9 mouse cellular contexts compared by ENCODE assay signal in genomic region chr13:46810098-46810497, GRCm38 (mm10).
DNase-seq lines count a peak whose midpoint lies in the region; ATAC-seq and TF ChIP-seq lines count a peak whose summit lies in the region.
"Had no signal": no experiment of that assay in that cellular context is flagged by ENCODE, and none has a peak within 500 bp of the region (broad histone marks: within the 10 kb centered on the region; RNA-seq: fewer than 3 reads in every experiment).

No protein-coding gene starts in this region.

- CTCF ChIA-PET in Patski (lab: Charles Lee), result interaction anchor here (1.3 to 1.5 kb wide), 2 partner anchors 16 to 207 kb away, joined by 4 to 5 read pairs; no protein-coding TSS in a partner anchor

- peak; percentile 37 for DNase-seq in layer of hippocampus, adult 11-12 months (ENCODE audit: low spot score)
- DNase-seq in layer of hippocampus, adult 9-10 months (ENCODE audit: low spot score), result no peak
- peak; percentile 45 to 63 for DNase-seq in B cell, adult 2 months
- no peak for DNase-seq in Patski (ENCODE audit: low read depth, low spot score)
- peak; percentile 47 to 66 for DNase-seq in cerebellum, postnatal 10 days
- peak; percentile 8 for DNase-seq in heart, postnatal 25 days (ENCODE audit: low spot score)

- no peak overlapping the region for H3K27ac ChIP-seq in midbrain, embryonic 16.5 days (ENCODE audit: low read length)
- H3K27ac ChIP-seq: embryonic facial prominence, embryonic 13.5 days had no signal

- 92% methylated on average over 12 of the region's 12 CpGs for WGBS in midbrain, embryonic 16.5 days

- in situ Hi-C loops in Patski (cut with MboI; ENCODE audit: low pct_unique_long_range_greater_than_20kb), result loop anchor here (25.0 kb wide), 1 partner anchor 477 kb away; no protein-coding TSS in a partner anchor

- peak; percentile 76 for TF ChIP-seq CTCF in Patski (IDR thresholded peaks at IDR 0.05)

- POLR2A ChIA-PET in Patski (lab: Charles Lee), result no interaction called here

- no peaks in the 10 kb centered on the region for H3K27me3 ChIP-seq in Patski
- no peaks in the 10 kb centered on the region for H3K27me3 ChIP-seq in midbrain, embryonic 16.5 days (ENCODE audit: control insufficient read depth, insufficient read depth, low read depth, low read length)
- H3K27me3 ChIP-seq: embryonic facial prominence, embryonic 13.5 days had no signal

- ATAC-seq in Patski, result no peak
- ATAC-seq in megakaryocyte-erythroid progenitor cell, adult 5-6 weeks (replicated peaks; ENCODE audit: low FRiP score, low TSS enrichment, poor library complexity, severe bottlenecking), result peak; percentile 66
- no peak for ATAC-seq in midbrain, embryonic 16.5 days

- H3K4me3 ChIP-seq in midbrain, embryonic 16.5 days (ENCODE audit: low read depth, low read length), result no peak overlapping the region
- H3K4me3 ChIP-seq: embryonic facial prominence, embryonic 13.5 days had no signal

- no peaks in the 10 kb centered on the region for H3K9me3 ChIP-seq in midbrain, embryonic 16.5 days (replicated peaks; ENCODE audit: control insufficient read depth, low read length, poor library complexity, severe bottlenecking)
- H3K9me3 ChIP-seq: embryonic facial prominence, embryonic 13.5 days had no signal

- H3K9ac ChIP-seq in midbrain, embryonic 16.5 days (ENCODE audit: low read depth, low read length), result no peak overlapping the region
- H3K9ac ChIP-seq: embryonic facial prominence, embryonic 13.5 days had no signal

- no peaks in the 10 kb centered on the region for H3K4me1 ChIP-seq in midbrain, embryonic 16.5 days (ENCODE audit: control insufficient read depth, insufficient read depth, low read length)
- H3K4me1 ChIP-seq: embryonic facial prominence, embryonic 13.5 days had no signal

- no peak overlapping the region for H3K4me2 ChIP-seq in midbrain, embryonic 16.5 days (ENCODE audit: low read length)
- H3K4me2 ChIP-seq: embryonic facial prominence, embryonic 13.5 days had no signal

- peaks cover 10% of the 10 kb centered on the region for H3K36me3 ChIP-seq in midbrain, embryonic 16.5 days (ENCODE audit: control insufficient read depth, insufficient read depth, low read length)

- intact Hi-C loops in heart, postnatal 25 days (cut with DNase I), result no loop called here

Comparison
In these comparisons a context has a peak if more than half of its experiments do, and no peak if none do; other contexts are left out.
1. DNase-seq: peak in layer of hippocampus, adult 11-12 months (single experiment), B cell, adult 2 months (2 of 2), cerebellum, postnatal 10 days (2 of 2) and heart, postnatal 25 days (single experiment); none in layer of hippocampus, adult 9-10 months (single experiment) and Patski (single experiment).